Mouse (Mus musculus): ENCODE measurements around the gene Bst1.
A peak's percentile ranks its signal among the peaks of the same experiment; 100 is the strongest.

Gene Bst1

GRCm38 (mm10) chr5:43855769-43856168 is 37.1 kb downstream of the Bst1 start:
- no peak for DNase-seq (ENCODE audit: low spot score in 2 of 2)

GRCm38 (mm10) chr5:43859663-43860062 is 41.0 kb downstream of the Bst1 start:
- DNase-seq (ENCODE audit: low spot score in 2 of 2): no peak

GRCm38 (mm10) chr5:43860096-43860495 is 41.4 kb downstream of the Bst1 start:
- DNase-seq (ENCODE audit: low spot score in 2 of 2): no peak

- no peak for DNase-seq (ENCODE audit: low spot score in 2 of 2)
These were observed 42.2 kb downstream of the Bst1 start for GRCm38 (mm10) chr5:43860670-43861431.

GRCm38 (mm10) chr5:43863642-43864041 is 45.0 kb downstream of the Bst1 start:
- DNase-seq (ENCODE audit: low spot score in 2 of 2): no peak

- no peak for DNase-seq (ENCODE audit: low spot score in 2 of 2)
These were observed 46.6 kb downstream of the Bst1 start for GRCm38 (mm10) chr5:43865316-43865715.

GRCm38 (mm10) chr5:43868253-43868652 is 49.6 kb downstream of the Bst1 start, which contains the start of gene Cd38:
TSS of gene Cd38 (plus strand) at chr5:43868553.
- no peak for DNase-seq (ENCODE audit: low spot score in 2 of 2)

- no peak for DNase-seq (ENCODE audit: low spot score in 2 of 2)
These were observed 50.3 kb downstream of the Bst1 start for GRCm38 (mm10) chr5:43868711-43869600.

- DNase-seq (ENCODE audit: low spot score in 2 of 2): no peak
These were observed 53.2 kb downstream of the Bst1 start for GRCm38 (mm10) chr5:43871845-43872244.

GRCm38 (mm10) chr5:43872652-43873051 is 54.0 kb downstream of the Bst1 start:
- no peak for DNase-seq (ENCODE audit: low spot score in 2 of 2)

- no peak for DNase-seq (ENCODE audit: low spot score in 2 of 2)
These were observed 63.3 kb downstream of the Bst1 start for GRCm38 (mm10) chr5:43882034-43882433.

GRCm38 (mm10) chr5:43885060-43885820 is 66.6 kb downstream of the Bst1 start:
- DNase-seq (ENCODE audit: low spot score in 2 of 2): no peak

- peak in 1 of 2 experiments; percentile 51 for DNase-seq (ENCODE audit: low spot score in 2 of 2)
These were observed 73.7 kb downstream of the Bst1 start for GRCm38 (mm10) chr5:43892386-43892785.
